Mouse (Mus musculus): Measurements from ENCODE around the gene Fam214a.
A peak's percentile ranks its signal among the peaks of the same experiment; 100 is the strongest.

The Fam214a gene

DNA sequence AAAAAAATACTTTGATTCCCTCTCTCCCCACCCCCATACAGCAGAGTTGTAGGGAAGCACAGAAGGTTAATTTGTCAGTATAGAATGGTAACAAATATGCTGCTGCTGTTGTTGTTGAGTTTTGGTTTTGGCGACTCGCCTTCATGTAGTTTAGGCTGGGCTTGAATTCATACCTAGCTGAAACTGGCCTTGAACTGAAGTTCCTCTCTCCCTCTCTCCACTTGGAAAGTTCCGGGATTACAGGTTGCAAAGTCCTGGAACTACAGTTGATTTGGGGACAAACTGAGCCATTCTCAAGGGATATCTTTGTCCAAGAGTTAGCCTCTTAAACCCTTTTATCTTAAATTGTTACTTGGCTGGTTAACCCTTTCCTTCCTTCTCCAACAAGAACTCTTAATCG is 83.3 kb downstream of the Fam214a start:
- DNase-seq: no peak

DNA sequence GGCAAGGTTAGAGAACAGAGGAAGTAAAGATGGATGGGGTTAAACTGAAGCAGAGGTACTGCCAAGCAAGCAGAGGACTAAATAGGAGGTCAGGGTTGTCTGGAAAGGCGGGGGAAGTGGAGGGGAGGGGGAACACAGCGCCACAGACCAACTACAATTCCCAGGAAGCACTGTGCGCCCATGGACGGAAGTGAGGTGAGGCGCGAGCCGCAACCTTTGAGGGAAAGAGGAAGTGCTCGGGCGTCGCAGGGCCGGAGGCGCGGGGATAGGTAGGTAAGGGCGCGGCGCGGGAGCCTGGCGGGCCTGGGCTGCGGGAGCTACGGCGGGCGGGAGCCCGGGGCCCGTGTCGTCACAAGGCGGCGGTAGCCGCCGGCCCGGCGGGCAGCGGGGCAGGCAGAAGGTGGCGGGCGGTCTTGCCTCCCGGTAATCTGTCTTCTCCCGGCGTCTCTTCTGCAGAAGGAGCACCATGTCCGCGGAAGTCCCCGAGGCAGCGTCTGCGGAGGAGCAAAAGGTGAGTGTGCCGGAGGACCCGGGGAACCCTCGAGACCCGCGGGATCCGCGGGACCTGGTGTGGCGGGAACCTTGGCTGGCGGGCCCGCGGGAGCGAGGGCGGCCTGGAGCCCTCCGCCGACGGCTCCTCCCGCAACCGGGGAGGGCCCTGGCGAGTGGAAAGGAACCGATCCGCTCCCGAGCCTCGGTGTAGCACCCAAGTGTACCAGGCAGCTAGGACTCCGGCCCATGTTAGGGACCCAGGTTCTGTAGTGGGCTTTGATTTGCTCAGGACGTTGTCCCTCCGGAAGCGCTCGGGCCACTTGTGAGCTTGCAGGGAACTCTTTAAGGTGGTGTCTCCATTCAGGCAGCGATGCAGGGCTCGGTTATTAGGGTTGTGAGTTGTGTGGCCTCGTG is 85.0 kb downstream of the Fam214a start, which contains the start of gene Arpp19:
TSS of gene Arpp19 (plus strand) at position 164 of the 906 bp plus-strand sequence.
- peak; percentile 93 for DNase-seq

DNA sequence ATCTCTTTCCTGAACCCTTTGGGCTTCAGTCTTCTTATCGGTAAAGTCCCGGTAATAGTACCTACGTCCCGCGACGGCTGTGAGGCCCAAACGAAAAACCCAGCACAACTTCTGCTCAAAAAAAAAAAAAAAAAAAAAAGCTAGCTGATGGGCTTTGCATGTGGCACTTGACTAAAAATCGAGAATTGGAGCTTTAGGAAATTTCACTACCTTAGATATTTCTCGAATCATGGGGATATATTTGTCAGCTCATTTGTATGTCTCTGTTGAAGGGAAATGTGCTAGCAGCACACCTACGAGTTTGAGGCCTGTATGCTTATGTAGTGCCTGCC is 85.6 kb downstream of the Fam214a start:
- DNase-seq: no peak

DNA sequence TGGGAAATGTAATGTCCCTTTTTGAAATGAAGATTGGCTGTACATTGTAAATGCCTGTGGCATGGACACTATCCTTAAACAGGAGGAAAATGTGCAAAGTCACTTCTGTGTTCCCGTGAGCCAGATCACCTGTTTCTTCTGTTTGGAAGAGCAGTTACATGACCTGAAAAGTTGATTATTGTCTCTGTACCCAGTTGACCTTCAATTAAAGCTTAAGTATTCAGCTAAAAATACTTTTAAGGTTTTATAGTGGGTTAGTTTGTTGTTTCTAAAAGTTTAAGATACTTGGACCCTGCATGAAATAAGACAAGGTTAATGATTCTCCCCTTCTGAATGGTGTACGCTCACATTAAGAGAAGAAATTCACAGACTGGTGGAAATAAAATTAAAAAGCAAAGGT is 87.9 kb downstream of the Fam214a start:
- no peak for DNase-seq

DNA sequence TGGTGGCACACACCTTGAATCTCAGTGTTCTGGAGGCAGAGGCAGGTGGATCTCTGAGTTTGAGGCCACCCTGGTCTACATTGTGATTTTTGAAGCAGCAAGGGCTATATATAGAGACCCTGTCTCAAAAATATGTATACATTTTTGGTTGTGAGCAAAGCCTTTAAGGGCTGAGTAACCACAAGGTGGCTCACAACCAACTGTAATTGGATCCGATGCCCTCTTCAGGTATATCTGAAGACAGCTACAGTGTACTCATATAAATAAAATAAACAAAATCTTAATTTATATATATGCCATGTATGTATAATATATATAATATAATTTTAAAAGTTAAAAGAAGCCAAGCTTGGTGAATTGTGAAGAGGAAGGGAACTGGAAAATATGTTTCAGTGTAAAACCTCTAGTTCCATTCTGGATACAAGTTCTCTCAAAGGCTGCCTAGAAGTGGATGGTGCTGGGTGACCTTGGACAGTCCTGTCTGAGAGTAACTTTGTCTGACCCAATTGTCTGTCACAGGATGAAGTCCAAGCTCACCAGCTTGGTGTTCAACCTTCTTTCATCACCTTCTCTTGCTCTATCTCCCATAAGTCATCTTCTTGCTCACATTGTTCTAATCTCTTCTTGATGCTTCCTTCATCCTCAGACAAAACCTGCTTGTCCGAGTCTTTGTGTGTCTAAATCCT is 89.3 kb downstream of the Fam214a start:
- no peak for DNase-seq

DNA sequence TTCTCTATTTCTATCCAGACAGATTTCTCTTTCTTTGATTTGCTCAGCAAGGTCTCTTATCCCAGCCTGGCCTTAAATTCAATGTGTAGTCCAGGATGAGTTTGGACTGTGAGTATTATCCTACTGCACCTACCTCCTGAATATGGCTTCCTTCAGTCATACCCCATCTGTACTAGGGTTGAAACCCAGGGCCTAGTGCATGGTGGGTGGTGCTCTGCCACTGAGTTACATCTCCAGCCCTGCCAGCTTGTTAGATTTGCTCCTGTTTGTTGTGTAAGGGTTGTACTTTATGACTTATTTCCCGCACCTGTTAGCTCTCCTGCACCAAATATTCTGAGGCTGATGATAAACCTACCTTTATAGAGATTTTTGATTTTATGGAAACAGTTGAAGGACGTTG is 90.5 kb downstream of the Fam214a start:
- no peak for DNase-seq

DNA sequence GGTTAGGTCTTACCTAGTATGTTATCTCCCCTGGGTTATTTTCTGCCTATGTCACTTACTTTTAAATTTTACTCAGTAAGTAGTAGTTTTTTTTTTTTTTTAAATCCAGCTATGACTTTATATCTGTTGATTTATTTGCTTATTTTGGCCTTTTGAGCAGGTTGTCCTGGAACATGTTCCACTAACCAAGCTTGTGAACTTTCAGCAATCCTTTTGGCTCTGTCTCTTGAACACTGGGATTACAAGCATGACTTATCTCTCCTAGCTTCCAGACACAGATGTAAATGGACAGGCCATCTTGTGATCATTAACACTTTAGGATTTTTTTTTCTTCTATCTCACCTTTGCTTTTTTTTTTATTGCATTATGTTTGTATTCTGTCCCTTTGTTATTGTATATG is 94.4 kb downstream of the Fam214a start:
- DNase-seq: no peak

DNA sequence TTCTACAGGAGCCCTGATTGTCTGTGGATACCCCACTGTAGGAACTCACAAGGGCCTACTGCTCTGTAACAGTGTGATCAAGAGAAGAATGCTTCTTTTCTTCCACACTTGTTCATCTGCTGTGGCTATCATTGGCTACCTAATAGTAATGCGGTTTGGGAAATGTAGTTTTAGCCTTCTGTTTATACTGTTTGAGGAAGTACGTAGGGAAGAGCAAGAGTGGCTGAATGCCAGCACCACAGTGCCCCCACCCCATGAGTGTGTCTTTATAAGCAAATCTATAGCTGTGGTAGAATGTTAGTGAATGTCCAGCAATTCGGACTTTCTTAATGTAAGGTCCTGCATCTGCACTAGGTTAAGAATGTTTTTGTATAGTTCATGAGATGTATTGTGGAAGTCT is 96.4 kb downstream of the Fam214a start:
- DNase-seq: no peak

DNA sequence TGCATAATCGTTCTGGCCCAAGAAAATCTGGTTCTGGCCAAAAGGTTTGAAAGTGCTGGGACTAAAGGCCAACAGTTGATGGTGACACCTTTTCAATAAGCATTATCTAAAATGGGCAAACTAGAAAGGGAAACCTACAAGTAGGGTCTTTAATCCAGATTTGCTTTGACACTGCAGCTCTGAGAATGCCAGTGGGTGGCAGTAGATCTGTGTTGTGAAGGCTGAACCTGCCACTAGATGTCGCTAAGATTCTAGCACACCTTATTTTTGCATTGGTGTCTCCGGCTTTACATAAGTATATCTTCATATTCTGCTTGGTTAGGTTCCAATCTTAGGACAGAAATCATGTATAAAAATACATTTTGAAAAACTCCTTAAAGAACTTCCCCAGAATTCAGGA is 97.3 kb downstream of the Fam214a start:
- peak; percentile 82 for DNase-seq

DNA sequence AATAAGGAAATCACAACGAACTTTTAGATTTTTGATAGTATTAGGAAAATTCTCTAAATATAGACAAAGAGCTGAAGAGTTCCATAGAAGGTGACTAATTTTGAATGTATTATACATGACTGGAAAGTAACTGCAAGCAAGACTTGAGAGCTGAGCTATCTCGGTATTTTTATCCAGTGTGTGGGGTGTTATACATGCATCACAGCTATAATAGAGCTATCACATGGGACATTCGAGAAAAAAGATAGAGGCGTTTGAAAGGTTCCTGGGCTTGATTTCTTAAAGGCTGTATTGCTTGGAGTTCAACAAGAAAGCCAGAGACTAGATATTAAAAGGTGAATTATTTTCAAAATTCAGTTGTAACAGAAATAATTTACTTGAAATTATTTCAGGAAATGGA is 99.2 kb downstream of the Fam214a start:
- no peak for DNase-seq

DNA sequence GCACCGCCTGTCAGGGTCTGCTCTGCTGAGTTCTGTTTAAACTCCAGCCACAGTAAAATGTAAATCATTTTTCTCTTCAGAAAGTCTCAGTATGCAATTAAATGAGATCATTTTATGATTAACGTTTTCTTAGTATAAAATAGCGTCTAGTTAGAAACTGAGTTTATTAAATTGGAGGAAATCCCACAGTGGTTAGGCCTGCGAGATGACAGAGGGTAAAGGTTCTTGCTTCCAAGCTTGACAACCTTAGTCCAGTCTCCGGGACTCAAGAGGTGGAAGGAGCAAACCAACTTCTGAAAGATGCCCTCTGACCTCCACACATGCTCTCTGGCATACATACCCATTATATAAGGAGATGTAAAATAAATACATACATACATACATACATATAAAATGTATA is 102.4 kb downstream of the Fam214a start:
- DNase-seq: no peak

DNA sequence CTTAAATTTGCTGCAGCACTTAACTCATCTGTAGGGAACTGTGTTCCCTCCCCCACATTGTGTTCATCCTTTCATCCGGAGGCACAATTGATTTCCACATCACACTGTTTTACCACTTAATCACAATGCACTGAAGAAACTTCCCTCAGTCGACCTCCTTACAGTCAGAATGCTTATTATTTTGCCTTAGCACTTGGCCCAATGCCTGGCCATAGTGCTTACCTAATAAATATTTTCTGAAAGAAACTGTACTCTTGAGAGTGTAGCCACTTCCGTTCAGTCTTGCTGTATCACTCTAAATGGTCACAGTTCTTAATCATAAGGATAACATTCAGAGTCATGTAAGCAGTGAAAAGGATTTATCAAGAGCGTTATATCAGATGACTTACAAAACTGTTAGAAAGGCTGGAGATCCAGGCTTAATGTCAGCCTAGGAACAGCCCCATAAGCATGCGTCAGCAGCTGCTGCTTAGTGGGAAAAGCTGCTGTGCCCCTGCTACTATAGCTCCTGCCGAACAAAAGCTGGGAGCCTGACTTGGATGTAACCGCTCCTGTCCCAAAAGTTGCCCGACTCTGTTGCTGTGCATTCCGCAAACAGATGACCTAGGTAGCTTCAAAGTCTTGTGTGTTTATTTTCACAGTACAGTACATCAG is 112.1 kb downstream of the Fam214a start:
- DNase-seq: no peak

DNA sequence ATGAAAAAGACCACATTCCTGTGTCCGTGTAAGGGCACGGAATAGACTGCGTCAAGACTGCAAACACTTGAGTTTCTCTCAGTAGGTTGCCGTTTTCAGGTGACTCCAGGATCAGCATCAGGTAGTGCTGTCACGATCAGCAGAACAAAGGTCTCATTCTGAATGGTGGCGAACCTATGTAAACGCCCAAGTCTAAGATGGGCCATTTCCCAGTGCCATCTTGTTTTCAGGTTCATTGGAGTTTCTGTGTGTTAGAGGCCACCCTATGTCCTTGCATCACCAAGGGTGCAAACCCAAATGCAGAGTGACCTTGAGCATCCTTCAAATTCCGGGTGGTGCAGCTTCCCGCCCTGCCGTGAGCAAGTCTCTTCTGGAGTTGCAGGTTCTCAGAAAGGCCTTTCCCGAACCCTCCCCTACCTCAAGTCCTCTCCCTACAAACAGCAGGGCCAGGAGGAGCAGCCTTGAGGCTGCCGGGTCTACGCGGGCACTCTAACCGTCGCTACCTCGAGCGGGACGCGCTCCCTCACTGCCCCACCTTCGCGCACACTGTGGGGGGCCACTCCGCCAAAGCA is 117.9 kb downstream of the Fam214a start, which contains the start of gene Myo5a:
TSS of gene Myo5a (plus strand) at position 559 of the 572 bp plus-strand sequence.
- DNase-seq: no peak

DNA sequence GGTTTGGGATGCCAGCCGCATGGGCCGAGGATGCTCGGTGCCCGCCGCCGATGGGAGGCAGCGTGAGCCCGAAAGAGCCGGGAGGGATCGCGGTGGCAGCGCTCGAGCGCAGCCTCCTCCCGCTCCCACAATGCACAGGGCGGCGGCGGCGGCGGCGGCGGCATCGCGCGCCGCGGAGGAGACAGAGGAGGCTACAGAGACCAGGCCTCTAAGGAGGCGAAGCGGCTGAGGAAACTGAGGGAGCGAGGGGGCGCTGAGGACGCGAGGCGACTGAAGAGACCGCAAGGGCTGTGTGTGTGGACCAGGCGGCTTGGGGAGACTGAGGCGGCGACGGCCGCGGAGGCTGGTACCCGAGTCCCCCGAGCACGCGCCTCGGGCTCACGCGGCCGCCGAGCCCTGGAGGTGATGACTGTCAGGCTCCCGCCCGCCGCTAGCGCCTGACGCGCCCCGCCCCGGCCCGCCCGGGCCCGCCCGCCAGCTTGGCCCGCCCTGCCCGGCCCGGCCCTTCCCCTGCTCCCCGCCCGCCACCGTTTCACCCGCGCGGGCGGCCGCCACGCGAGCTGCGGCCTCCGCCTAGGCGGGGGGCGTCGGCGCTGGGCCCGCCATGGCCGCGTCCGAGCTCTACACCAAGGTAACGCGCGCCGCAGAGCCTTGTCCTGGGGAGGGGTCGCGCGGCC is 118.5 kb downstream of the Fam214a start:
- peak; percentile 91 for DNase-seq

DNA sequence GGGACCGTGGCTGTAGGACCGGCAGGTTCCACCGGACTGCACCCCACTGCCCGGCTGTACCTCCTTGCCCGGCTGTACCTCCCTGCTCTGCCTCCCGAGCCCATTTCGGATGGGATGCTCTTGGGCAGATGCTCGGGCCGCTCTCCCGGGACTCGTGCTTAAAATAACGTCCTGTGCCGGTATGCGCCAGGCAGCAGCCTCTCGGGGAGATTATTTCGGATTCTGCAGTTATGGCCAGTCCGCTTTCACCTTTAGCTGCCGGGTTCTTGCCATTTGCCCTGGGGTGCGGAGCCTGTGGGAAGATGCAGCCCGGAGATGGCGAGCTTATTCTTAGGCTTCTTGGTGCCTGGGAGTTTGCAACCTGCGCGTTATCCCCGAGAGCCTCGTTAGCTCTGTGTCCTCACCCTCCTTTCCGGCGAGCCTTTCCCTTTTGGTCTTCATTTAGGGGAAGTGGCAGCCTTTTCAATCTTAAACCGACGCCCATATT is 119.1 kb downstream of the Fam214a start:
- DNase-seq: no peak

DNA sequence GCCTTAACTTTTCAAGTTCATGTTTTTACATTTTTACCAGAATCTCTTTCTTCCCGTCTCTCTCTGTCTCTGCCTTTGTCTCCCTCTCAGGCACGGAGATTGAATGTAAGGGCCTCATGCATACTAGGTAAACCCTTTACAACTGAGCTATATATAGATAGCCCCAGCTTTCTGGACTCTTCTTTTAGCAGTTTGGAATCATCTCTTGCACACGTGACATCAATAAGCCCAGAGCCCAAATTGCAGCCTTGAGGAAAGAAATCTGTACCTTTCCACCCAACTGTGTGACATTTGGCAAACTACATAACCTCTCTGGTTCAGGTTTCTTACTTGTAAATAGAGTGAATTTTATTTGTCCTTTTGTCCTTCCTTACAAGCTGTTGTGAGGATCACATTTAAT is 119.7 kb downstream of the Fam214a start:
- no peak for DNase-seq

DNA sequence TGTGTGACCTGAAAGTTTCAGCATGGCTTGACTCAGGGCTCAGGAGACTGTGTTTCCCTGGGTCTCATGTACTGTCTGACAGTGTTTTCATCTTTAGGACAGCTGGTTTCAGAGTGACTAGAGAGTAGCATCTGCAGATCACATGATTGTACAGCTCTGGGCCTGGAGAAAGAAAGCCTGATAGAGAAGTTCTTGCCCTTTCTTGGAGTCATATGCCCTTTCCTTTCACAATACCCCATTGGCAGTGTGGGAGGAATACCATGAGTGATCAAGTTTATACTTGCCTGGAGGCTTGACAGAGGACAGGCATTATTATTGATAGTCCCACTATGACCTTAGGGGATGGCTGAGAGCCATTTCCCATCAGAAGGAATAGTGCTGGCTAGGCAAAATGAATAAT is 124.5 kb downstream of the Fam214a start:
- DNase-seq: peak; percentile 11

Data from retina, postnatal 1 day (tissue).